Mouse (Mus musculus) cortical plate, adult 2 months (tissue): Measurements from ENCODE around the gene Chd2.

Experiments used
- CTCF ChIP-seq: fragments of 200-500 bp; IDR thresholded peaks from 2 replicates; pipeline ENCODE4 v1.5.1; 2011; ENCODE audit warnings: mild to moderate bottlenecking, control low read depth, low read length; ENCODE audit not compliant: insufficient read depth; ENCODE audit errors: extremely low read depth
- POLR2A ChIP-seq: fragments of 200-500 bp; IDR thresholded peaks from 2 replicates; pipeline ENCODE4 v1.6.1; 2011; ENCODE audit warnings: mild to moderate bottlenecking, low read length, control low read depth; ENCODE audit not compliant: insufficient read depth; ENCODE audit errors: extremely low read depth

GRCm38 (mm10) chr7:73540202-73541078 is 1.2 kb downstream of the Chd2 start:
- TF ChIP-seq CTCF (no peak), POLR2A (no peak)
